Mouse (Mus musculus) right cerebral cortex, postnatal 36 days (tissue): Measurements from ENCODE around the gene A430033K04Rik.

Experiments
- DNase-seq, 2 experiments: peaks; one replicate each; pipeline ENCODE4 v3.0.0; 2022; ENCODE audit warnings: low spot score in 2 of 2, mixed read lengths in 1 of 2

A430033K04Rik gene

GRCm38 (mm10) chr5:138622645-138623477 is at the start of gene A430033K04Rik:
Gene A430033K04Rik (plus strand): TSS chr5:138622859.
- DNase-seq: peak; percentile 93 to 95

DNA sequence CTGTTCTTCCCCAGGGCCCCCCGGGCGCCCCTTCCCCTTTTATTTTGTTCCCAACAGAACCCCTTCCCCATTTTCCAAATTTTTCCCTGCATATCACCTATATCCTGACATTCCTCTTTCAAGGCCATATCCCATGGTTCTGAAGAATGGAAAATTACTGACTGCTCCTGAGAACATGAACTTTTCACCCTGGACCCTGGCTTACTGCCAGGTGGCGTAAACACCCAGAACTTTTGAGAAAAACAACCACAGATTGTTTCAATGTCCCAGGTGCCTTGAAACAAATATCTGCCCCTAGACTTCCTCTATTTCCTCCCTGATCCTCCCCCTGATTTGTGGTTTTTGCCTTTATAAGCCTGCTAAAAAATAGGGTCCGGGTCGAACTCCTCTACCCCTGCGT is 35.3 kb upstream of the A430033K04Rik start:
- DNase-seq: no peak

DNA sequence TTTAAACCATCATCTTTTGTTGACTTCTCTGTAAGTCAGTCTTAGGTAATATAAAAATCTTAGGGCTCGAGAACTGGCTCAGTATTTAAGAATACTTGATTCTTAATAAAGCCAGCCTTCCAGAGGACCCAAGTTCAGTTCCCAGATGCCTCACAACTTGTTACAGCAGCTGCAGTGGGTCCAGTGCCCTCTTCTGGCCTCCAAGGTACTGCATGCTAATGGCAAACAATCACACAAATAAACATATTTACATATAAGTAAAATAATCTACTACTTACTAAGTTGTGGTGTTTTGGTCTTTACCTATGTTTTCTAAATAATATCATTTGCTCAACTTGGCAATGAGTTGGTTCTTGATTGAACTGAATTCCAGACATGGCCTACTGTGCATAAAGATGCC is 4.3 kb upstream of the A430033K04Rik start:
- DNase-seq: no peak

DNA sequence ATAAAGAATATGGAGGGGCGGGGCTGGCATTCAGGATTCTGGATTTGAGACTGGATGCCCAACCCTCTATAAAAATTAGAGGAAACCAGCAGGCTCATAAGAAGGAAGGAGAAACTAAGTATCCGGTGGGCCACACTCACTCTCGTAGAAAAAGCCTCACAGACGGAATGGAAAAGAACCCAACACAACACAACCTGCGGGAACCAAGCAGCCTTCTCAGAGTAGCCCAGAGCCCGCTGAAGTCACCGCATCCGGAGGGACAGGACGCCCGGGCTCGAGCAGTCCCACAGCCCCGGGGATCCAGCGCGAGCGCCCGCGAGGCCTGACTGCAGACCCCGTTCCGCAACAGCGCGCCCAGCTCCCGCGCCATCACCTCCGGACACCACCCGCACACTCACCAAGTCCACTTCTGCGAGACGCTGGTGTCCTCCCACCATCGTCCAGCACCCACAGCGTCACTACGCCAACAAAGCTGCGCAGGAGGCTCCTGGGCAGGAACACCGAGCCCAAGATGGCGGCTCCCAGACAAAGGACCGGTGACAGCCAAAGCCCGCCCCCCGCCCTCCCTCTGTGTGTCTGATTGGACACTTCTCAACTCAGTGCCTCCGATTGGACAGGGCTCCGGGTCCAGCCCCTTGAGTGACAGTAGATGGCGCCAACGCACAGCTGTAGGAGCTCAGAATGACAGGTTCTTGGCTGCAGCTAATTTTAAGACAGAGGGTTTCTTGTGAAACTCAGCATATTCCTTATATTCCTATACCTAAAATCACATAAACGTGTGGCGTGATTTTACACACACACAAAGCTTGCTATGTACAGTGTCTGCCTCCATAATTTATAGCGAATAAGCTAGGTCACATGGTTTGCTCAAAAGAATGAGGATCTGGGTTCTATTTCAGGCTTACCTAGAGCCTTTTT is 3.2 kb upstream of the A430033K04Rik start, which contains the start of gene Zfp68:
Gene Zfp68 (minus strand): TSS at position 551 of the 918 bp plus-strand sequence.
- peak; percentile 95 to 97 for DNase-seq

GRCm38 (mm10) chr5:138620836-138621235 is 1.8 kb upstream of the A430033K04Rik start:
- DNase-seq: no peak

DNA sequence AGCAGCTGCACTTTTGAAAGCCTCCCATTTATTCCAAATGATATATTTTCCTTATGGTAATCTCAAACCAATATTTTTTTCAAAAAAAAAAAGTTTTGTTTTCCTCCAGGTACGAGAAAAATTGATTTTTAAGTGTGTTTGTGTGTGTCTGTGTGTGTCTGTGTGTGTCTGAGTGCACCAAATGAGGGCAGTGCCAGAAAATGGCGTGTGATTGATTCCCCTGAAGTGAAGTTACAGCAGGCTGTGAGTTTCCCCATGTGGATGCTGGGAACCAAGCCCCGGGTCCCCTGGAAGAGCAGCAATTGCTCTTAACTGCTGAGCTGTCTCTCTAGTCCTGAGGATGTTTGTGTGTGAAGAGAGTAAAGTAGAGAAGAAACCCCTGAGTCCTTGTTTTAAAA is 818 bp downstream of the A430033K04Rik start:
- no peak for DNase-seq

DNA sequence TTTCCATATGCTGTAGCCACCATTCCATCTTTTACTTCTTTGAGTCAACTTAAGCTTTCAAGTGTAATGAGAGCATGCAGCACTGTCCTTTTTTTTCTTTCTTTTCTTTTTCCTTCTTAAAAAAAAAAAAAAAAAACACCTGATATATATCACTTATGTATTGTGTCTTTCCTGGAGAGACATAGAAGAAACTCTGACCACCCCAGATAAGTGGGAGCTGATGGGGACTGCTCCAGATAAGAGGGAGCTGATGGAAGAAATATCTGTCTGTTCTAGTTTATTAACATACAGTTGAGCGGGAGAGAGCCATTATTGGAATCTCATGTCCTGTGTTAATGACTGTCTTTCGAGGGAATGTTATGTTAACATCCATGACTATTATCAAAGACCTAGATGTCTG is 13.8 kb downstream of the A430033K04Rik start:
- no peak for DNase-seq

GRCm38 (mm10) chr5:138641081-138641480 is 18.4 kb downstream of the A430033K04Rik start:
- no peak for DNase-seq

GRCm38 (mm10) chr5:138641761-138642160 is 19.1 kb downstream of the A430033K04Rik start:
- no peak for DNase-seq

GRCm38 (mm10) chr5:138652911-138653310 is 30.3 kb downstream of the A430033K04Rik start:
- DNase-seq: no peak

GRCm38 (mm10) chr5:138656477-138657156 is 34.0 kb downstream of the A430033K04Rik start:
- DNase-seq: peak in 1 of 2 experiments; percentile 10

DNA sequence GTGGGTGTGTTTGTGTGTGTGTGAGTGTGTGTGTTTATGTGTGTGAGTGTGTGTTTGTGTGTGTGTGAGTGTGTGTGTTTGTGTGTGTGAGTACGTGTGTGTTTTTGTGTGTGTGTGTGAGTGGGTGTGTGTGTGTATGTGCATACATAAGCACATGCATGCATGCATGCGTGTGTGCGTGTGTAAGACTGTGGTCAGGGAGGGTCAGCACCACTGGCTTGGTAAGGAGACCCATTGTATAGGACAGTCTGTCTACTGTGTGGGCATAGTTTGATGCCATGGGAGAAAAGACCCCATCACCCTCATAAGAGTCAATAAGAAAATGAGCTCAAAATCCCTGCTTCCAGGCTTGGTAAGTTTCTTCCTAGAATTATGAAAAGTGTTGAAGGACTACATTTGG is 34.7 kb downstream of the A430033K04Rik start:
- no peak for DNase-seq

- peak; percentile 14 to 18 for DNase-seq
Observed at GRCm38 (mm10) chr5:138657854-138658253, 35.2 kb downstream of the A430033K04Rik start.

DNA sequence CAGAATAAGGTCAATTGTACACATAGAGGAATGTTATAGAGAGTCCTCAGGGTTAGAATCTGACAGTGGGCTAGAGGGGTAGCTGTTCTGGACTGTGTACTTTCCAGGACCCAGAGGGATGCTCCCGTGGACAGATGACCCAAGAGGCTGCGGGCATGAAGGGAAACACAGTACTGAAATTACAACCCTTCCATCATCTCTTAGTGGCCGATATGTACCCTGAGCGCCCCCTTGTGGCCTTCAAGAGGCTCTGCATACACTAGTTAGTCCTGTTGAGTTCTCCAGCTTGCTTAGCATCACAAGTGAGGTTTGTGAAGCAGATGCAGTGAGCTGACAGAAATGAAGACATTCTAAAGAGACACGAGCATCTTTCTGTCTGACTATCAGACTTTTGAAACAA is 36.3 kb downstream of the A430033K04Rik start:
- DNase-seq: no peak

DNA sequence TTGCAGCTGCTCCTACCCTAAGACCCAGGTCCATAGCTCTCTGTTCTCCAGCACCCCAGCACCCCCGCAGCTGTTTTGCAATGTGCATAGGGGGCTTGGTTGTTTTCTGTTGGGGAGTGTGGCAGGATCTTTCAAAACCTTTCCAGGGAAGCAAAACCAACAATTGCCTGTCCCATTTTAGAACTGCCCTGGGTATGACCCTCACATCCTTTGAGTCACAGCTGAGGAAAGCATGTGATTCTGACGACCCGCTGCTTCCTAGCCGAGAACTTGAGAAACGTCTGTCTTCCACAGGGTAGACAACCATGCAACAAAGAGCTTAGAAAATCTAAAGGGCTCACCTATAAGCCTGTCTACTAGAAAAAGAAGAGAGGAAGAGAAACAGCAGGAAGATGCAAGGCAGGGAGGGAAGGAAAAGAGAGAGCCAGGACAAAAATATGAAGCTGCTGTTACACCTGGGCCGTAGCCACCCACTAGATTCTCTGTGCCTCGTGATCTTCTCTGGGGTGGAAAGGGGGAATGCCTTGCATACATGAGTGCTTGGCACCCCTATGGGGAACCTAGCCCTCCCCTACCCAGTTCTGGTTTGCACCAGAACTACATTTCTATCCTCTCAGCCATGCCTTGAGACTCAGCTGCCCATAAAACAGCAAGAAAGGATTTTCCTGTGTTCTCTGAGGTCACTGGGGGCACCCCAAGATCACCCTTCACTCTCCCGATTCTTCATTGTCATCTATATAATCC is 60.5 kb downstream of the A430033K04Rik start:
- no peak for DNase-seq

DNA sequence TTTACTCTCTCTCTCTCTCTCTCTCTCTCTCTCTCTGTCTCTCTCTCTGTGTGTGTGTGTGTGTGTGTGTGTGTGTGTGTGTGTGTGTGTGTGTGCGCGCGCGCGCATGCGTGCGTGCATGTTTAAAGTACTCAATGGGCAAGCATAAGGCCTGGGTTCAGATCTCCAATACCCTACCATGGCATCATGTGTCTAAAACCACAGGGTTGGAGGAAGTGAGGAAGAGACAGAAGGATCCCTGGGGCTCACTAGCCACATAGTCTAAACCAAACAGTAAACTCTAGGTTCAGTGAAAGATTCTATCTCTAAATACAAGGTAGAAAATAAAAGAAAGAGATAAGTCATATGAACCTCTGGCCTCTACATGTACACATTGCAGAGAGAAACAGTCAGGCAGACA is 61.2 kb downstream of the A430033K04Rik start:
- no peak for DNase-seq

GRCm38 (mm10) chr5:138687453-138687852 is 64.8 kb downstream of the A430033K04Rik start:
- DNase-seq: no peak

DNA sequence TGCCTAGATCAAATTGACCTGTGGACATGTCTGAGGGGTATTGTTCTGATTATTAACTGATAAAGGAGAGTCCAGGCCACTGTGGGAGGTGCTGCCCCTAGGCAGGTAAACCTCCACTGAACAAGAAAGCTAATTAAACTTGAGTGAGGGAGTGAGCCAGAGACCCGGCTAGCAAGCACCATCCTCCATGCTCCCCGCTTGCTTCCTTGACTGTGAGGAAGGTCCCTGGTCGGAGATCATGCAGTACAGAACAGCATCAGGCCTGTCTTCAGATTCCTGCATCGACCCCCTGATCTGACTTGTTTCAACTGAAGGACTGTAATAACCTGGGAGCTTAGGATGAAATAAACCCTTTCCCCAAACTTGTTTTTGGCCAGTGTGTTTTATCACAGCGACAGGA is 66.6 kb downstream of the A430033K04Rik start:
- no peak for DNase-seq

DNA sequence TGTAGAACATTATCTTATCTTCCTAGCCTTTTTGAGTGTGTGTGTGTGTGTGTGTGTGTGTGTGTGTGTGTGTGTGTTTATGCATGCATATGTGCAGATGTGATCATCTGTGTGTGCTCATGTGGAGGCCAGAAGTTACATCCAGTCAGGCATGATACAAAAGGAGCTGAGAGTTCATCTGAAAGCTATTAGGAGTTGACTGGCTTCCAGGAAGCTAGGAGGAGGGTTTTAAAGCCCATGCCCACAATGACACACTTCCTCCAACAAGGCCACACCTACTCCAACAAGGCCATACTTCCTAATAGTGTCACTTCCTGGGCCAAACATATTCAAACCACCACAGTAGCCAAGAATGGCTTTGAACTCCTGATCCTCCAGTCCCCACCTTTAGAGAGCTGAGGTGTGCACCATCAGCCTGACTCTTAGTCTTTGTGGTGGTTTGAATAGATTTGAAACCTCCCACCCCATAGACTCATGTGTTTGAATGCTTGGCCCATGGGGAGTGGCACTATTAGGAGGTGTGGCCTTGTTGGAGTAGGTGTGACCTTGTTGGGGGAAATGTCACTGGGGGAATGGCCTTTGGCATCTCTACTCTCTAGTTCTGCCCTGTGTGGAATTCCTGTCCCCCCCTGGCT is 70.4 kb downstream of the A430033K04Rik start:
- no peak for DNase-seq

- DNase-seq: no peak
Observed at GRCm38 (mm10) chr5:138694036-138694435, 71.4 kb downstream of the A430033K04Rik start.
